Mouse (Mus musculus) kidney, embryonic 16.5 days (tissue): ENCODE results near the gene Acot8. TPM values are rescaled to one million over a fixed set of nuclear protein-coding genes. Genes with fewer than 3 reads are reported as not detected.

Source experiments
- ATAC-seq: fragments of 200-750 bp; cut with Nextera tagmentation; 2 replicates; pipeline ENCODE4 v1.8.0; 2017; ENCODE audit warnings: moderate TSS enrichment; ENCODE audit not compliant: low FRiP score, low TSS enrichment
- H3K27ac ChIP-seq: fragments of 300-500 bp; sonication (generic); 2 replicates; pipeline ENCODE4 v1.5.1; 2014; ENCODE audit warnings: low read length
- H3K27me3 ChIP-seq: fragments of 300-500 bp; sonication (generic); 2 replicates; pipeline ENCODE4 v1.6.1; 2014; ENCODE audit warnings: low read length, control low read depth, mixed read lengths; ENCODE audit not compliant: insufficient read depth
- H3K36me3 ChIP-seq: fragments of 300-500 bp; sonication (generic); 2 replicates; pipeline ENCODE4 v1.6.1; 2014; ENCODE audit warnings: low read length, control low read depth, mixed read lengths; ENCODE audit not compliant: insufficient read depth
- H3K4me1 ChIP-seq: fragments of 300-500 bp; sonication (generic); 2 replicates; pipeline ENCODE4 v1.6.1; 2014; ENCODE audit warnings: low read length, control low read depth, mixed read lengths; ENCODE audit not compliant: insufficient read depth
- H3K4me2 ChIP-seq: fragments of 300-500 bp; sonication (generic); replicated peaks from 2 replicates; pipeline ENCODE4 v1.6.1; 2014; ENCODE audit warnings: low read depth, low read length
- H3K4me3 ChIP-seq: fragments of 300-500 bp; sonication (generic); 2 replicates; pipeline ENCODE4 v1.5.1; 2014; ENCODE audit warnings: mild to moderate bottlenecking, low read length
- H3K9ac ChIP-seq: fragments of 300-500 bp; sonication (generic); replicated peaks from 2 replicates; pipeline ENCODE4 v1.6.1; 2014; ENCODE audit warnings: low read length
- H3K9me3 ChIP-seq: fragments of 300-500 bp; sonication (generic); 2 replicates; pipeline ENCODE4 v1.6.1; 2016; ENCODE audit warnings: low read length, control low read depth
- WGBS: fragments of 180-500 bp; shearing (Covaris S2); extraction: QIAGEN DNeasy Blood & Tissue Kit; methylation state at CpG from one replicate; pipeline ENCODE4 v1.1.7; 2014; 5-methylcytosine and 5-hydroxymethylcytosine counted together
- polyA plus RNA-seq: library from polyadenylated mRNA; unstranded; fragments of >200 nt; fragmentation: Nextera tagmentation; extraction: Ambion mirVana; gene quantifications from 2 replicates; pipeline ENCODE4 v1.2.1, GENCODE M21; 2015

Acot8 gene
- polyA plus RNA-seq, 1 experiment from 2014 or later, result 30.8 TPM

DNA sequence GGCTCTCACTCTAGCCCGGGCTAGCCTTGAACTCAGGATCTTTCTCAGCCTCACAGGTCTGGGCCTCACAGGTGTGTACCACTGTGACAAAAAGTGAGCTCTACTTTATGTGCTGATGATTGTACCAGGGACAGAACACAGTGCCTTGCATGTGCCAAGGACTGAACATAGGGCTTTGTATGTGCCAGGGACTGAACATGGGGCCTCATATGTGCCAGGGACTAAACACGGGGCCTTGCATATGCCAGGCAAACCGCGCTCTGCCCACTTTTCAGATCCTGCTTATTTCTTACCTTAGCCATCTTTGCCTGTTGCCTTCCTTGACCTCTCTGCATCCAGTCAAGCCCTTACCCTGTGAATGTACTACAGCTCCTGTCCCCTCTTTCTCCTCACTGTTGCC lies 42.7 kb downstream of the Acot8 start:
- peaks cover 83% of the 10 kb centered on the region for H3K36me3 ChIP-seq
- no peak overlapping the region for H3K9ac ChIP-seq
- WGBS, result 89% methylated on average over 4 of the region's 4 CpGs
- no peak overlapping the region for H3K27ac ChIP-seq
- no peaks in the 10 kb centered on the region for H3K27me3 ChIP-seq
- no peak overlapping the region for H3K4me3 ChIP-seq
- H3K9me3 ChIP-seq, result no peaks in the 10 kb centered on the region
- ATAC-seq, result no peak
- H3K4me1 ChIP-seq, result no peaks in the 10 kb centered on the region
- no peak overlapping the region for H3K4me2 ChIP-seq

DNA sequence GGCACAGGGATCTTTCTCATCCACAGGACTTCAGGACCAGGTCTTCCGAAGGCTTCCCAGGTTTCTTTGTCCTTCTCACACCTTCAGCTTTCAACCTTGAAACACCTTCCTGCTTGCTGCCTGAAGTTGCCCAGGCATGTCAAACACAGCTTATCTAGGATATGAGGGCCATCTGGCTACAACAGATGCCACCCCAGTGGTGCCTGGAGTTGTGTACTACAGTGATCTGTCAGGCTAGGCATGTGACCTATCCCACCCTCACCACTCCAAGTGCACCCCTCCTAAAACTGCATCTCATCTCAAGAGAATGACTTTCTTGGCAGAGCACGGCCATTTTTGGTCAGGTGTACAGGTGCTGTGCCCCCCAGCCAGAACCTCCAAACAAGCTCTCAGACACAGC lies 43.2 kb downstream of the Acot8 start:
- Histone ChIP-seq H3K27ac (no peak overlapping the region), H3K4me1 (no peaks in the 10 kb centered on the region), H3K9me3 (no peaks in the 10 kb centered on the region), H3K4me3 (no peak overlapping the region), H3K36me3 (peaks cover 85% of the 10 kb centered on the region), H3K9ac (no peak overlapping the region), H3K4me2 (no peak overlapping the region), H3K27me3 (no peaks in the 10 kb centered on the region)
- peak; percentile 57; the same call in 1 of the 2 replicates for ATAC-seq
- WGBS, result 90% methylated on average over 2 of the region's 2 CpGs

DNA sequence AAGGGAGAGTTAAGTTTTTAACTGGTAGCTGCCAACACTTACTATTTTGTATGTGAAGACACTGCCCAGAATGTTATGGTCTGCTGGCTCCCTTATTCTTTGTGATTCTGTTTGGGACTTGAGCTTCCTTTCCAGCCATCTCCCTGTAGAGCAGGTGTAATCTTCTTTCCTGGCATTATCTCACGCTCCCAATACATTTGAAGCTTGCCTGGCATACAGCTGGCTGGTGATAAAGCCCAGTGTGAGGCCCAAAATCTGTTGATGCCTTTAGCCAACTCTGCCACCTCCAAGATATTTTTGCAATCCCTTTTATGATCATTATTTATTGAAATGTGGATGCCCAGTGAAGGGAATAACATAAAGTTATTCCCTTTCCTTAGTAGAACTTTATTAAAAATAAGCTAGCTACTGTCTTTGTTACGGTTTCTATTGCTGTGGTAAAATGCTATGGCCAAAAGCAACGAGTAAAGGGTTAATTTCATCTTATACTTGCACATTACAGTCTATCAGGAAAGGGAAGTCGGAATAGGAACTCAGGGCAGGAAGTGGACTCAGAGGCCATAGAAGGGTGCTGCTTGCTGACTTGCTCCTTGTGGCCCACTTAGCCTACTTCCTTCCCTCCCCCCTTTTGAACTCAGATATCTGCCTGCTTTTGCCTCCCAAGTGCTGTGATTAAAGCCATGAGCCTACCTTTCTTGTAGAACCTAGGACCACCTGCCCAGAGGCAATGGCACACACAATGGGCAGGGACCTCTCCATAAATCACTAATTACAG lies 44.4 kb downstream of the Acot8 start:
- WGBS, result 83% methylated on average over 4 of the region's 4 CpGs
- Histone ChIP-seq H3K36me3 (peaks cover 89% of the 10 kb centered on the region), H3K27me3 (no peaks in the 10 kb centered on the region), H3K4me3 (no peak overlapping the region), H3K4me2 (no peak overlapping the region), H3K27ac (no peak overlapping the region), H3K9me3 (no peaks in the 10 kb centered on the region), H3K9ac (no peak overlapping the region), H3K4me1 (no peaks in the 10 kb centered on the region)
- ATAC-seq, result no peak

DNA sequence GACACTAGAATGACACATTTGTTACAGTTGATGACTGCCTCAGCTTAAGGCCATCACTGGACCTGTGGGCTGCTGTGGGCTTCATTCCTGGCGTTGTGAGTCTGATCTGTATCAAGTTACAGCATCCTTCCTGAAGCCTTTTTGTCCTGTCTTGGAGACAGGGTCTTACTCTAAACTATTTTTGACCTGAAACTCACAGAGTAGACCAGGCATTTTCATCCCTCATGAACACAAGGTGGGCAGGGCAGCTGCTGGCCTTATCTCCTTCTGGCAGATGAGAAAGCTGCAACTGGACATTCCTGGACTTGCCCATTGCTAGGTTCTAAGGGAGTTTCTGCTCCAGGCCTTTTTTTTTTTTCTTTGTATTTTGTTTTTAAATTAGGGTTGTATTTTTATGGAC lies 46.0 kb downstream of the Acot8 start:
- peaks cover 95% of the 10 kb centered on the region for H3K36me3 ChIP-seq
- H3K4me3 ChIP-seq, result no peak overlapping the region
- no peak overlapping the region for H3K27ac ChIP-seq
- H3K4me1 ChIP-seq, result no peaks in the 10 kb centered on the region
- ATAC-seq, result no peak
- no peak overlapping the region for H3K9ac ChIP-seq
- no peak overlapping the region for H3K4me2 ChIP-seq
- H3K9me3 ChIP-seq, result no peaks in the 10 kb centered on the region
- 28% methylated on average over 1 of the region's 1 CpGs for WGBS
- no peaks in the 10 kb centered on the region for H3K27me3 ChIP-seq

DNA sequence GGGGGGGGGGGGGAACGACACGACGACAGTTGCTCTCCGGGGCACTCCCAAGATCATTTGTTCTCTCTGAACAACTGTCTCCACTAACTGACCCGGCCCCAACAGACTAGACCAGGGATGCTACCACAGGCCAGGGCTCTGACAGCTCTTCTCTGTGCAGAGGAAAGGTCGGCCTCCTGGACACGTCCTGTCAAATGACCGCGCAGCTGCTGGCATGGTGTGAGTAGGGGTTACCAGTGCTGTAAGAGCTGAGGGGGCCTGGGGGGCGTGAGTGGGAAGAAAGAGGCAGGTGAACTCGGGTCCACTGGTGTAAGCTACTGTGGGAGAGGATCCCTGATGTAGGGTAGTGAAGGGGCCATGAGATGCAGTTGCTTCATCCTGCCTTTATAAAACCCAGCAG lies 46.8 kb downstream of the Acot8 start:
- Histone ChIP-seq H3K9me3 (no peaks in the 10 kb centered on the region), H3K27ac (no peak overlapping the region), H3K9ac (no peak overlapping the region), H3K4me3 (no peak overlapping the region), H3K4me2 (no peak overlapping the region), H3K36me3 (peaks cover 87% of the 10 kb centered on the region), H3K4me1 (no peaks in the 10 kb centered on the region), H3K27me3 (no peaks in the 10 kb centered on the region)
- WGBS, result 82% methylated on average over 11 of the region's 11 CpGs
- ATAC-seq, result no peak

DNA sequence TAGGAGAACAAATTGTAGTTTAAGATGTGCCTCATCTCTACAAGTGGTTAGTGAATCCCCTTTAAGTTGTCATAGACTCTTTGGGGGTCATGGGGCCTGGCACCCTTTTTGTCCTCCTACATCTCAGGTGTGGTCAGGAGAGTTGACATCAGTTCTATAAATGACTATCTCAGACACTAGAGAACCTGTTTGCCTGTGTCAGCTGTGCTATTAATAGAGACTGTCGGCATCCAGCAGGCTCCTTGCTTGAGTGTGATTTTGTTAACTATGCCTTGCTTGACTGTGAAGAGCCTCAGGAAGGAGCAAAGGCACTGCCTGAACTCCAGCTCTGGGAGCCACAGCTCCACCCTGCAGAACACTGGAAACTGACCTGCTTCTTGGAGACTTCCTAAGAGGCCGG lies 49.9 kb downstream of the Acot8 start:
- Histone ChIP-seq H3K4me1 (no peaks in the 10 kb centered on the region), H3K4me3 (no peak overlapping the region), H3K27ac (no peak overlapping the region), H3K9ac (no peak overlapping the region), H3K9me3 (no peaks in the 10 kb centered on the region), H3K27me3 (no peaks in the 10 kb centered on the region), H3K4me2 (no peak overlapping the region), H3K36me3 (peaks cover 80% of the 10 kb centered on the region)
- 80% methylated on average over 2 of the region's 2 CpGs for WGBS
- ATAC-seq, result no peak

DNA sequence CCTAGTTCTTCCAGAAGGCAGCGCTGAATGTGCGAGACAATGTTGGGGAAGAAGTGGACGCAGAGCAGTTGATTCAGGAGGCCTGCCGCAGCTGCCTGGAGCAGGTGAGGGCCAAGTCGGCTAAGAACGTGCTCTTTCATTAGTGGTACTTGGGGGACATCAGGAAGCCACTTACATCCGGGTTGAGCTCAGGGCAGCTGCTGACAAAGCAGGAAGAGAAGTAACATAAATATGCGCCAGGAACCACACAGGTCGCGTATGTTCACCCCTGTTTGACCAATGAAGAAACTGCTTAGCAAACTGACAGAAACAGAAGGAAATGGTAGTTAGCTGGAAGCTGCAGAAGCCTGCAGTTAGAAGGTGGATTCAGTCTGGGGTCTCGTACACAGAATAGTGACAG lies 50.6 kb downstream of the Acot8 start:
- 74% methylated on average over 11 of the region's 11 CpGs for WGBS
- ATAC-seq, result no peak
- Histone ChIP-seq H3K27ac (no peak overlapping the region), H3K4me1 (no peaks in the 10 kb centered on the region), H3K4me3 (no peak overlapping the region), H3K9me3 (no peaks in the 10 kb centered on the region), H3K9ac (no peak overlapping the region), H3K27me3 (no peaks in the 10 kb centered on the region), H3K36me3 (peaks cover 77% of the 10 kb centered on the region), H3K4me2 (no peak overlapping the region)

DNA sequence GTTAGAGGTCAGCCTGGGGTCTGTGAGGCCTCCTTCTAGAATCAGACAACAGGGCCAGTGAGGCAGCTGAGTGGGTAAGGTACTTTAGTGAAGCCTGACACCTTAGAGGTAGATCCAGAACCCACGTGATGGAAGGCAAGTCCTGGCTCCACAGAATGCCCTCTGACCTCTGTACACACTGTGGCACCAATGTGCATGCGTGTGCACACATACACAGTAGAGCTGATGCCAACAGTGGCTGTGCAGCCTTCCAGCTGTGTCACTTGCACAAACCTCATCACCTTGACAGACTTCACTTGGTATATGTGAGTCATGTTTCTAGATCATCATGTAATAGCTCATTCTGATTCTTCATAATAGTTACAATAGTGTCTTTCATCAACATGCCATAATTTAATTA lies 52.2 kb downstream of the Acot8 start:
- no peaks in the 10 kb centered on the region for H3K4me1 ChIP-seq
- no peak overlapping the region for H3K9ac ChIP-seq
- no peaks in the 10 kb centered on the region for H3K9me3 ChIP-seq
- no peaks in the 10 kb centered on the region for H3K27me3 ChIP-seq
- no peak overlapping the region for H3K27ac ChIP-seq
- H3K4me2 ChIP-seq, result no peak overlapping the region
- ATAC-seq, result no peak
- H3K4me3 ChIP-seq, result no peak overlapping the region
- 91% methylated on average over 2 of the region's 2 CpGs for WGBS
- peaks cover 69% of the 10 kb centered on the region for H3K36me3 ChIP-seq

DNA sequence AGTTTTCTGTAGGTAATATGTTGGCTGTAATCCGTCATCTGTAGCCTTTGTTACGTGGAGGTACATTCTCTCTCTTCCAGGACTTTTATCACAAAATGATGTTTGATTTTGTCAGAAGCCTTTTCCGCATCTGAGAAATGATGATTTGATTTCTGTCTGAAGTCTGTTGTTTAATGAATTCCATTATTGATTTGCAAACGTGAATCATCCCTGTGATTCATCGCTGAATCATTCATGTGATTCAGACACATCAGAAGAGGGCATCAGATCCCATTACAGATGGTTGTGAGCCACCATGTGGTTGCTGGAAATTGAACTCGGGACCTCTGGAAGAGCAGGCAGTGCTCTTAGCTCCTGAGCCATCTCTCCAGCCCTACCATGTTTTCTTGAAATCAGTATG lies 55.7 kb downstream of the Acot8 start:
- no peak for ATAC-seq
- Histone ChIP-seq H3K27me3 (no peaks in the 10 kb centered on the region), H3K9ac (no peak overlapping the region), H3K27ac (no peak overlapping the region), H3K9me3 (no peaks in the 10 kb centered on the region), H3K4me3 (no peak overlapping the region), H3K36me3 (peaks cover 35% of the 10 kb centered on the region), H3K4me2 (no peak overlapping the region), H3K4me1 (peaks cover 15% of the 10 kb centered on the region)
- 90% methylated on average over 6 of the region's 6 CpGs for WGBS

DNA sequence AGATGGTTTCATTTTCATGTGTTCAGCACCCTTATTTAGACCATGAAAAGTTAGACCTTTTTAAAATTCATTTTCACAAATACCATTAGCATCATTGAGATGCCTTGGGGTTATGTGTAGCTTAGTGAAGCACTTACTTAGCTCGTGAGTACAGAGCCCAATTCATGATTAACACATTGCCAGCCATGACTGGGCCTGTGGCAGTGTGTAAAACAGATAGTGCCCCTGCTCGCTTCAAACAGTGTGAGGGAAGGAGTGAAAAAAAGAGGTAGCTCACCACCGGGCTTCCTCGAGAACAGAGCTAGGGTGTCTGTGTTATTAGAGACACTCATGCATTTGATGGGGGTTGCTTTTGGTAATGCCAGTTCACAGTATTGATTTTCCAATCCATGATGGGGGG lies 56.5 kb downstream of the Acot8 start:
- WGBS, result 83% methylated on average over 4 of the region's 4 CpGs
- H3K9ac ChIP-seq, result no peak overlapping the region
- H3K36me3 ChIP-seq, result peaks cover 34% of the 10 kb centered on the region
- H3K4me3 ChIP-seq, result no peak overlapping the region
- H3K27me3 ChIP-seq, result no peaks in the 10 kb centered on the region
- H3K9me3 ChIP-seq, result no peaks in the 10 kb centered on the region
- H3K4me2 ChIP-seq, result no peak overlapping the region
- H3K27ac ChIP-seq, result no peak overlapping the region
- H3K4me1 ChIP-seq, result peaks cover 15% of the 10 kb centered on the region
- no peak for ATAC-seq
